Mouse (Mus musculus): ENCODE data around the gene Apoc1. TPM values are rescaled to one million over a fixed set of nuclear protein-coding genes. Genes with fewer than 3 reads are reported as not detected.

Apoc1 gene
- total and polyA plus RNA-seq, 3 experiments: 0.35 TPM; not detected in 2

GRCm38 (mm10) chr7:19681202-19681694 lies 11.2 kb downstream of the Apoc1 start, which contains the start of the genes Gm44805 and Apoc4:
TSS of gene Gm44805 (minus strand) at chr7:19681423.
TSS of gene Apoc4 (minus strand) at chr7:19681479.
- Histone ChIP-seq H3K9ac (ENCODE audit: control insufficient read depth, low read depth, low read length, poor library complexity, severe bottlenecking) (no peak within 1 kb of the TSS), H3K9me3 (replicated peaks; ENCODE audit: insufficient read depth, low read length) (no peaks in the 10 kb centered on the region), H3K4me3 (ENCODE audit: control insufficient read depth in 1 of 2, insufficient read depth in 1 of 2, low read depth in 2 of 2, low read length in 2 of 2) (no peak within 1 kb of the TSS), H3K4me1 (ENCODE audit: control insufficient read depth in 1 of 2, insufficient read depth in 2 of 2, low read length in 2 of 2) (no peaks in the 10 kb centered on the region), H3K27ac (ENCODE audit: control insufficient read depth, low read depth, low read length) (no peak within 1 kb of the TSS), H3K36me3 (ENCODE audit: control insufficient read depth in 1 of 2, insufficient read depth in 2 of 2, low read length in 2 of 2) (no peaks in the 10 kb centered on the region; a peak in 1 of 4 replicates), H3K27me3 (ENCODE audit: control insufficient read depth in 1 of 2, insufficient read depth in 2 of 2, low read length in 2 of 2) (no peaks in the 10 kb centered on the region), H3K79me2 (ENCODE audit: control insufficient read depth, insufficient read depth, low read length, poor library complexity) (no peaks in the 10 kb centered on the region)
- TF ChIP-seq USF2 (IDR thresholded peaks at IDR 0.05; ENCODE audit: borderline replicate concordance in 1 of 2, insufficient read depth in 1 of 2, low read depth in 1 of 2, low read length in 2 of 2) (no peak), GATA1 (IDR thresholded peaks at IDR 0.05; ENCODE audit: low read depth, low read length) (no peak), POLR2AphosphoS5 (IDR thresholded peaks at IDR 0.05; ENCODE audit: borderline replicate concordance, low read depth, low read length) (no peak), MYC (IDR thresholded peaks at IDR 0.05; ENCODE audit: low read depth, low read length) (no peak), CTCF (IDR thresholded peaks at IDR 0.05 in 2 of 3, conservative IDR thresholded peaks at IDR 0.05 in 1 of 3; ENCODE audit: control insufficient read depth in 1 of 3, insufficient read depth in 1 of 3, low read depth in 2 of 3, low read length in 3 of 3, poor library complexity in 1 of 3, severe bottlenecking in 1 of 3) (no peak), HCFC1 (IDR thresholded peaks at IDR 0.05; ENCODE audit: low read depth, low read length) (no peak), MYB (IDR thresholded peaks at IDR 0.05; ENCODE audit: low read depth, low read length) (no peak), RCOR1 (IDR thresholded peaks at IDR 0.05; ENCODE audit: low read depth, low read length) (no peak), E2F4 (IDR thresholded peaks at IDR 0.05; ENCODE audit: borderline replicate concordance, low read depth, low read length) (no peak), USF1 (IDR thresholded peaks at IDR 0.05; ENCODE audit: low read depth, low read length) (no peak), JUND (IDR thresholded peaks at IDR 0.05; ENCODE audit: low read depth, low read length) (no peak), POLR2A (IDR thresholded peaks at IDR 0.05; ENCODE audit: control insufficient read depth in 1 of 2, insufficient read depth in 1 of 2, low read depth in 1 of 2, low read length in 2 of 2, poor library complexity in 1 of 2) (no peak), ZMIZ1 (IDR thresholded peaks at IDR 0.05; ENCODE audit: low read depth, low read length) (no peak), BHLHE40 (IDR thresholded peaks at IDR 0.05; ENCODE audit: borderline replicate concordance, low read depth, low read length) (no peak), TBP (IDR thresholded peaks at IDR 0.05; ENCODE audit: low read depth, low read length) (no peak), ZKSCAN1 (IDR thresholded peaks at IDR 0.05; ENCODE audit: low read depth, low read length) (no peak), POLR2AphosphoS2 (IDR thresholded peaks at IDR 0.05; ENCODE audit: low read length) (no peak), UBTF (IDR thresholded peaks at IDR 0.05; ENCODE audit: borderline replicate concordance, insufficient read depth, low read depth, low read length) (no peak), MEF2A (IDR thresholded peaks at IDR 0.05; ENCODE audit: extremely low read depth, insufficient replicate concordance, low read depth, low read length, poor library complexity, severe bottlenecking) (no peak)
- no peak for DNase-seq (ENCODE audit: low read depth, low spot score)

DNA sequence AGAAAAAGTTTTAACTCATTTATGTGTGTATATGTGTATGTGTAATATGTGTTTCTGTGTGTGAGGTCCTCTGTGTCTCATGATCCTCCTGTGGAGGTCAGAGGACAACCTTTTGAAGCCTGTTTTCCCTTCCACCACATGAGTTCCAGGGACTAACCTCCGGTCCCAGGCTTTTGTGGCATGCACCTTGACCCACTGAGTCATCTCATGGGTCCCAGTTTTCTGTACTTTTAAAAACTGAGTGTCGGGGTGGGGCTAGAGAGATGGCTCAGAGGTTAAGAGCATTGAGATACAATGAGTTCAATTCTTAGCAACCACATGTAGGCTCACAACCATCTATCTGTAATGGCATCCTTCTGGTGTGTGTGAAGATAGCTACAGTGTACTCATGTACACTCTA lies 11.8 kb downstream of the Apoc1 start:
- H3K9me3 ChIP-seq (replicated peaks; ENCODE audit: insufficient read depth, low read length): no peaks in the 10 kb centered on the region
- H3K4me3 ChIP-seq (ENCODE audit: control insufficient read depth in 1 of 2, insufficient read depth in 1 of 2, low read depth in 2 of 2, low read length in 2 of 2): no peak overlapping the region
- no peak overlapping the region for H3K27ac ChIP-seq (ENCODE audit: control insufficient read depth, low read depth, low read length)
- no peaks in the 10 kb centered on the region for H3K27me3 ChIP-seq (ENCODE audit: control insufficient read depth in 1 of 2, insufficient read depth in 2 of 2, low read length in 2 of 2)
- no peaks in the 10 kb centered on the region for H3K79me2 ChIP-seq (ENCODE audit: control insufficient read depth, insufficient read depth, low read length, poor library complexity)
- TF ChIP-seq TCF12 (IDR thresholded peaks at IDR 0.05; ENCODE audit: low read depth, low read length) (no peak), POLR2AphosphoS2 (IDR thresholded peaks at IDR 0.05; ENCODE audit: low read length) (no peak), ZC3H11A (IDR thresholded peaks at IDR 0.05; ENCODE audit: low read depth, low read length) (no peak), NRF1 (IDR thresholded peaks at IDR 0.05; ENCODE audit: insufficient read depth, low read depth, low read length, poor library complexity, severe bottlenecking) (no peak), HCFC1 (IDR thresholded peaks at IDR 0.05; ENCODE audit: low read depth, low read length) (no peak), CTCF (IDR thresholded peaks at IDR 0.05 in 2 of 3, conservative IDR thresholded peaks at IDR 0.05 in 1 of 3; ENCODE audit: control insufficient read depth in 1 of 3, insufficient read depth in 1 of 3, low read depth in 2 of 3, low read length in 3 of 3, poor library complexity in 1 of 3, severe bottlenecking in 1 of 3) (no peak)
- no peaks in the 10 kb centered on the region; a peak in 1 of 4 replicates for H3K36me3 ChIP-seq (ENCODE audit: control insufficient read depth in 1 of 2, insufficient read depth in 2 of 2, low read length in 2 of 2)
- no peak for DNase-seq (ENCODE audit: low read depth, low spot score)
- no peak overlapping the region for H3K9ac ChIP-seq (ENCODE audit: control insufficient read depth, low read depth, low read length, poor library complexity, severe bottlenecking)
- H3K4me1 ChIP-seq (ENCODE audit: control insufficient read depth in 1 of 2, insufficient read depth in 2 of 2, low read length in 2 of 2): no peaks in the 10 kb centered on the region
